Mouse (Mus musculus): Measurements from ENCODE around the gene Grip1. TPM values are rescaled to one million over a fixed set of nuclear protein-coding genes. Genes with fewer than 3 reads are reported as not detected.

Gene Grip1
- total RNA-seq, 1 experiment from 2014 or later: 0.91 TPM

DNA sequence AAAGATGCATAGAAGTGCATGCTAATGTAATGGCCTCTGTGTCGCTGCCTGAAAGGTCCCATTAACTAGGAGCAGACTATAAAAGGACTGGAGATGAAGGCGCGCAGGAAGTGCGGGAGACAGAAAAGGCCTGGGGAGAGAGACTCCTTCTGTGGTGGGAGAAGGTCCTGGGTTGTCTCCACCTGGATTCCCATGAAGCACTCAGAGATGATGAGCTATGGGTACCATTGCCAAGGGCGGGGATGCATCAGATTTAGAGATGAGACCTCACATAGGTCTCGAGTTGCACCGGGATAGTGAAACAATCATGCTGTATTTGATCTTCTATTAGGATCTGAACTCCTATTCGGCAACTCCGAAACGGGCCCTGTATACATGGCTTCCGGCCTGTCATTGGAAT, 212.8 kb downstream of the Grip1 start:
- DNase-seq: no peak

- DNase-seq: no peak
Observed at GRCm38 (mm10) chr10:119670456-119670855, 216.8 kb downstream of the Grip1 start.

DNA sequence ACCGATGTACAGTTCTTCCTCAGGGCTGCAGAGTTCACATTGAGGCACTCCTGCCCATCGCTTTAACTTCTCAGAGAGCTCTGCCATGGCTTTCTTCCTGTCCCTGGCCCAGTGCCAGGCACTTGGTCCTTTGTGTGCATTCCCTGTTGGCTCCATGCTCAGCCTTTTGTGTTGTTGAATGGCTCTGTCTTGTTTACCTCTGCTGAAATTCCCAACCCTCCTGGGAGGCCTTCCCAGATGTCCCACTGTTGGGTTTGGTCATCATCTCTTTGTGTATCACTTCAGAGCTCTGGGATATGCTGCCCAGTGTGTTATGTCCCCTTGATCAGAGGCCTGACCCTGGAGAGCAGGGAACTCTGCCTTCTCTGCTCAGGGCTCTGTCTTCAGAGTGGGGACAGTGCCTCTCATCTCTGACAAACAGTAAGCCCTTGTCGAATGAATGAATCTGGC, 230.8 kb downstream of the Grip1 start:
- DNase-seq: no peak

GRCm38 (mm10) chr10:119691358-119692083, 237.9 kb downstream of the Grip1 start:
- no peak for DNase-seq

DNA sequence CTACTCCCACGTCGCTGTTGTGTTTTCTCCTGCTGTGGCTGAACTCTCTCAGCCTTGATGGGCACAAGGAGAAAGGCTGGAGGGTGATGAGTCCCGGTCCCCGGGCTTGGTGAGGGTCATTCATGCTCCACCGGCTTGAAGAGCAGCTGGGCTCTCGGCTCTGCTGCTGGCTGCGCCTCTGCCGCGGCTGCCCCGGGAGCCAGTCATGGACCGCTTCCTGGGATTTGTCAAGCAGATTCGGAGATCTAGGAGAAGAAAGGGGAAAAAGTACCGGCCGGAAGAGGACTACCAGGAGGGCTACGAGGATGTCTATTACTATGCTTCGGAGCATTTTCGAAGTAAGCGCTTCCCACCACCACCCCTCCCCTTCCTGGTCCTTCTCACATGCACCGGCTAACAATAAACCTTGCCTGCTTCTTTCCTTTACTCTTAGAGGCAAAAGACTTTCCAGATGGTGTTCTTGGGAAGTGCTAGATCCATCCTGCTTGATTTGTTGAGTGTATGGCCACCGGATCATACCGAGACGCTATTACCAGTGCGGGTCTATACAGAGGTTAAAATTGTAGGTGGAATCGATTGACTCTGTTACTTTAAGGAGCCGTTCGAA, 238.8 kb downstream of the Grip1 start:
- DNase-seq: no peak

DNA sequence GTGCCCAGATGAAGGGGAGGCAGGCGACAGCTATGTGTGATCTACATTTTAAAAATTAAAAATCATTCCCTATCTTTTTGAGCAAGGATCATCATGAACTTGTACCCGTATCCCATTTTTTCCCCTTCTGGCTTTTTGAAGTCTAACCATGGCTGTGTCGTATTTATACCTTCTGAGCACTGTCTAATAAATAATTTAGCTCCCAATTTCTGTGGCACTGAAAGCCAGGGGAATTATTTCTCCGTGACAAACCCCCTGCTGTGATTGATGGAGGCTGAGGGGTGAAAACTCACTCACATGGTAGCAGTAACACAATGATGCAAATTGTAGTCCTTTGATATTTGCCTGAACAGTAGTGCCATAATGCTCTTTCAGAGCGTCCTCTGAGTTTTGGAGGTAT, 239.8 kb downstream of the Grip1 start:
- no peak for DNase-seq

DNA sequence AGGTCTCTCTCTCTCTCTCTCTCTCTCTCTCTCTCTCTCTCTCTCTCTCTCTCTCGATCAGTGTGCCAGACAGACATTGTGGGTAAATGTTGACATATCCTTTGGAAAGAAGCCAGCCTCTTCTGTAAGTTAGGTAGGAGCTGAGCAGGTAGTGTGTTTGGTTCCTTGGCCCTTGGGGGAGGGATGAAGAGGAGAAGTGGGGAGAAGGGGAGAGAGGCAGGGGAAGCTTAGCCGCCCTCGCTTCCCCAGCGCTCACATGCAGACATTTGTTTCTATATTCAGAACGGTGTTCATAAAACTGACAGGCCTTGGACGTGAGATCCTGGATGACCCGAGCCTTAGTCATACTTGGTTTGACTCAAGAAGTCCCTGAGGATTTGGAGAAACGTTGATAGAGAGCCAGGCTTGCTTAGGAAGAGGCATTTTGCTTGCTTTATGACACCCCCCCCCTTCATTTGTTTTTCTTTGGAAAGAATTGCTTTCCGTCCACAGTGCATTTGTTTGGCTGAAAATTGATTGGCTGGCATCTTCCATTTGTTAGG, 243.7 kb downstream of the Grip1 start:
- no peak for DNase-seq

GRCm38 (mm10) chr10:119705348-119705747, 251.7 kb downstream of the Grip1 start:
- DNase-seq: no peak

- no peak for DNase-seq
Observed at GRCm38 (mm10) chr10:119706281-119706680, 252.7 kb downstream of the Grip1 start.

GRCm38 (mm10) chr10:119706983-119707382, 253.4 kb downstream of the Grip1 start:
- no peak for DNase-seq

DNA sequence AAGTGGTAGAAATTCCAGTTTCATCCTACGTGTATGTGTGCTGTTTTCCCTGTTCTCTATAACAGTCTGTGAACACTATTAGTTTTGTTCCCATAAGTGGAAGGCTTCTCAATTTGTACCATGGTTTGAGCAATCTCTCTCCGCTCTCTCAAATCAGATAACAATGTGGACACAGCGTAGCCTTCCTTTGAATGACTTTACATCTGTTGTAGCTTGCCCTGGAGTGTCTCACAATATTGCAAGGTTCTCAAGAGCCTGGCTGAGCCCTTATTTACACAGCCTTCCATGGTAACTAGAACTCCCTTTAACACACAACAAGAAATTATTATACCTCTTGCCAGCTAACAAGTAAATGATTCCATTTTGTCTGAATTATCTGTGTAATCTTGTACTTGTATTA, 268.3 kb downstream of the Grip1 start:
- DNase-seq: no peak

DNA sequence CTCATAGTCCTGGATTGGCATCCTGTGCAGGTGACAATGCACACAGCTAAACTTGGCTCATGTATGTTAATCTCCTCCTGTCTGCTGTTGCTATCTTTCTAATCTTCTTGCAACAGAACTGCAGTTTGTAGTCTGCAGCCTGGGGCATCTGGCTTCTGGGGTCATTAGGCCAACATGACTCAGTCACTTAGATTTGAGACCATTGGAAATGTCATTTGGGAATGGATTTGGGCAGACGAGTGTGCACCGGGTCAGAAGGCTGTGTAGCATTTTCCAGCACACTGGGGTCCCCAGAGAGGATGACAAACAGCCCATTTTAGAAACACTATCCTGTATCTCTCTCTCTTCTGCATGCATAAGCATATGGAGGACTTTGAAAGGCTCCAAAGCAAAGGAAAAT, 268.8 kb downstream of the Grip1 start:
- DNase-seq: no peak

- no peak for DNase-seq
Observed at GRCm38 (mm10) chr10:119723671-119724070, 270.0 kb downstream of the Grip1 start.

GRCm38 (mm10) chr10:119725363-119725762, 271.7 kb downstream of the Grip1 start:
- DNase-seq: no peak

DNA sequence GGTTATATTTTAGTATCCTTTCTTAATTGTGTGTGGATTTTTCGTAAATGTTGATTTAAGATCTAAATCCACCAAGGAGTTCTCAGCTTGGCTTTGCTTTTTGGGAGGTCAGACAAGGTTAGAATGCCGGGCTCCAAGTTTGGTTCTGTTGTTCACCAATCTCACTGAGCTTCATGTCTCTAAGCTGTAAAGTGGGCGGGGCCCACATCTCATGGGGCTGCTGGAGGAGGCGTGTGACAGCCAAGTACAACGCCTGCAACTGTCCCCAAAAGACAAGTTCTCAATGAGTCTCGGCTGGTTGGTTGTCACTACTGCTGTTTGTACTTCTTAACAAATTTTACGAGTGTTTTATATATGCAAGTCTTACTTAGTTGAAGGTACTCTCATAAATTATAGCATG, 272.3 kb downstream of the Grip1 start:
- no peak for DNase-seq

DNA sequence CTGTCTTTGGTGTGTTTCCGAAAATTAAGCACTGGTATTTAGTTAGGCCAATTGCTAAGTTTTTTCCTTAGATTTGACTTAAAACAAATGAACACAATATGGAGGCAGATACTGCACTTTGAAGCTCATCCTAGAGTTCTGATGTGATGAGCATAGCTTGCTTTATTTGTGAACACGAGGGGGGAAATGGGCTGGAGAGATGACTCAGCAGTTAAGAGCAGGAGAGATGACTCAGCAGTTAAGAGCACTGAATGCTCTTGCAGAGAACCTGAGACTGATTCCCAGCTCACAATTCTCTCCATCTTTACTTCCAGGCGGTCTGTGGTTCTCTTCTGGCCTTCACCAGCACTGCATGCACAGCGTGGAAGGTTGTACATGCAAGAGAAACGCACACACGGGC, 273.3 kb downstream of the Grip1 start:
- DNase-seq: no peak

GRCm38 (mm10) chr10:119730206-119730605, 276.6 kb downstream of the Grip1 start:
- no peak for DNase-seq

GRCm38 (mm10) chr10:119735011-119735992, 281.7 kb downstream of the Grip1 start:
- no peak for DNase-seq

DNA sequence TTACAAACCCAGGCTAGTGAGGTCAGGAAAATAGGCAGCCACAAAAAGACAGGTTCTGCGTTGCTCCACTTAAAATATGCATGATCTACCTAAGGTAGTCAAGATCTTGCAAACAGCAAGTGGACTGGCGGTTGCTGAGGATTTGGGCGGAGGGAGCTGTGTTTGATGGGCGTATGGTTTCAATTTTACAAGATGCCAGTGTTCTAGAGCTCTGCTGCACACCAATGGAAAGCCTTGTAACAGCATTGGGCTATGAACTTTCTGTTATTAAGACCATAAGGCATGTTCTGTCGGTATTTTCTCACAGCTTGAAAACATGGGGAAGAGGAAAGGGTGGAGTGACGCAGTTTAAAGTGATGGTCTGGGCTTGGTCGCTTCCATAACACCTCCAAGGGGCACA, 285.8 kb downstream of the Grip1 start:
- DNase-seq: no peak

DNA sequence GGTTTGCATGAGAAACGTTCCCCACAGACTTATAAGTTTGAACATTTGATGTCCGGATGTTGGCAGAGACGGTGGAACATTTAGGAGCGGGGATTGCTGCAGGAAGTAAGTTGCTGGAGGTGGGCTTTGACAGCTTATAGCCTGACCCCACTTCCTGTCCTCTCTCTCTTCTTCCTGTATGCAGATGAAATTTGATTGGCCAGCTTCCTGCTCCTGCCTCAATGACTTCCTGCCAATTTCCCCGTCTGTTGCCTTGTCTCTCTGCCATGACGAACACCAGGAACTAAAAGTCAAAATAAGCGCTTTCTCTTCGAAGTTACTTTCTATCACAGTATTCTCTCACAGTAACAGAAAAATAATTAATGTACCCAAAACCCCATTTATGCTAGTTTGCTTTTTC, 289.1 kb downstream of the Grip1 start:
- DNase-seq: no peak

- DNase-seq: no peak
Observed at GRCm38 (mm10) chr10:119752361-119752798, 298.8 kb downstream of the Grip1 start.

GRCm38 (mm10) chr10:119756271-119756670, 302.6 kb downstream of the Grip1 start:
- peak; percentile 28 for DNase-seq

- no peak for DNase-seq
Observed at GRCm38 (mm10) chr10:119757219-119757618, 303.6 kb downstream of the Grip1 start.
